Comparison of ENCODE assay signal across 8 mouse cellular contexts in genomic region chr1:91801844-91802366, GRCm38 (mm10). TPM values are rescaled to one million over a fixed set of nuclear protein-coding genes. Genes with fewer than 3 reads are reported as not detected.
DNase-seq lines count a peak whose midpoint lies in the region; ATAC-seq and TF ChIP-seq lines count a peak whose summit lies in the region.

No protein-coding gene starts in this region.

- no peaks in the 10 kb centered on the region for H3K9me3 ChIP-seq in kidney, postnatal 0 days (replicated peaks; ENCODE audit: low read length)
- no peaks in the 10 kb centered on the region for H3K9me3 ChIP-seq in forebrain, embryonic 14.5 days (replicated peaks; ENCODE audit: control insufficient read depth, low read length)
- no peaks in the 10 kb centered on the region for H3K9me3 ChIP-seq in liver, embryonic 12.5 days (replicated peaks)

- peak overlapping the region; percentile 49 for H3K4me3 ChIP-seq in kidney, postnatal 0 days (replicated peaks; ENCODE audit: low read depth, low read length)
- peak overlapping the region; percentile 27 for H3K4me3 ChIP-seq in forebrain, embryonic 14.5 days (ENCODE audit: low read depth, low read length)
- H3K4me3 ChIP-seq in liver, embryonic 12.5 days = peak overlapping the region; percentile 48

- peaks cover 37% of the 10 kb centered on the region for H3K27me3 ChIP-seq in kidney, postnatal 0 days (ENCODE audit: insufficient read depth, low read length)
- H3K27me3 ChIP-seq in forebrain, embryonic 14.5 days (replicated peaks; ENCODE audit: control insufficient read depth, insufficient read depth, low read length) = peaks cover 48% of the 10 kb centered on the region
- H3K27me3 ChIP-seq in liver, embryonic 12.5 days (replicated peaks) = peaks cover 57% of the 10 kb centered on the region

- no peak for DNase-seq in kidney, postnatal 0 days (ENCODE audit: low spot score)
- no peak for DNase-seq in kidney, adult 11 months
- peak; percentile 59 for DNase-seq in ZHBTc4 (ENCODE audit: low read depth, low spot score)
- DNase-seq in forebrain, embryonic 14.5 days (ENCODE audit: low spot score) = peak; percentile 31
- no peak for DNase-seq in ovary, postnatal 36 days (ENCODE audit: low spot score)
- no peak for DNase-seq in thymus, postnatal 10 days (ENCODE audit: low spot score in 2 of 2)
- DNase-seq in spleen, adult 18-20 months = no peak

- no peak for TF ChIP-seq CTCF in kidney, postnatal 0 days (IDR thresholded peaks at IDR 0.05; ENCODE audit: low read depth)

- peak overlapping the region; percentile 78 for H3K4me2 ChIP-seq in kidney, postnatal 0 days (ENCODE audit: low read length)
- H3K4me2 ChIP-seq in forebrain, embryonic 14.5 days (ENCODE audit: low read length) = peak overlapping the region; percentile 53
- H3K4me2 ChIP-seq in liver, embryonic 12.5 days = peak overlapping the region; percentile 68

- 2% methylated on average over 45 of the region's 45 CpGs for WGBS in kidney, postnatal 0 days
- WGBS in forebrain, embryonic 14.5 days = 2% methylated on average over 45 of the region's 45 CpGs
- WGBS in liver, embryonic 12.5 days (ENCODE audit: insufficient replicate concordance) = 4% methylated on average over 45 of the region's 45 CpGs

- H3K36me3 ChIP-seq in kidney, postnatal 0 days (ENCODE audit: insufficient read depth, low read length) = no peaks in the 10 kb centered on the region
- no peaks in the 10 kb centered on the region for H3K36me3 ChIP-seq in forebrain, embryonic 14.5 days (ENCODE audit: control insufficient read depth, insufficient read depth, low read length)
- no peaks in the 10 kb centered on the region for H3K36me3 ChIP-seq in liver, embryonic 12.5 days

- H3K27ac ChIP-seq in kidney, postnatal 0 days = no peak overlapping the region
- no peak overlapping the region for H3K27ac ChIP-seq in forebrain, embryonic 14.5 days (ENCODE audit: low read depth, low read length)
- no peak overlapping the region for H3K27ac ChIP-seq in liver, embryonic 12.5 days

- peak overlapping the region; percentile 53 for H3K9ac ChIP-seq in kidney, postnatal 0 days (ENCODE audit: low read depth, low read length)
- H3K9ac ChIP-seq in forebrain, embryonic 14.5 days (ENCODE audit: low read length) = no peak overlapping the region
- no peak overlapping the region for H3K9ac ChIP-seq in liver, embryonic 12.5 days

- no peak for ATAC-seq in kidney, postnatal 0 days (replicated peaks; ENCODE audit: low FRiP score, low read depth)
- ATAC-seq in forebrain, embryonic 14.5 days = no peak
- ATAC-seq in liver, embryonic 12.5 days = no peak

- no peaks in the 10 kb centered on the region for H3K4me1 ChIP-seq in kidney, postnatal 0 days (replicated peaks; ENCODE audit: insufficient read depth, low read length)
- no peaks in the 10 kb centered on the region for H3K4me1 ChIP-seq in forebrain, embryonic 14.5 days (ENCODE audit: control insufficient read depth, insufficient read depth, low read length)
- H3K4me1 ChIP-seq in liver, embryonic 12.5 days = no peaks in the 10 kb centered on the region

RNA-seq across cellular contexts. Expression of gene Twist2, which starts 0.6 kb away (rescaled TPM):
- polyA plus RNA-seq in kidney, postnatal 0 days (2015; fragmentation: Nextera tagmentation; extraction: Ambion mirVana) = 4.4 TPM in 2 replicates
- 0.81 and 1.1 TPM in 2 replicates for polyA plus RNA-seq in forebrain, embryonic 14.5 days (2014; fragmentation: Nextera tagmentation; extraction: Ambion mirVana)
- polyA plus RNA-seq in liver, embryonic 12.5 days (2016; fragmentation: Nextera tagmentation; extraction: Ambion mirVana) = 0.87 and 1.0 TPM in 2 replicates

Comparison
In these comparisons a context has a peak if more than half of its experiments do, and no peak if none do; other contexts are left out.
1. DNase-seq: peak in ZHBTc4 (single experiment) and forebrain, embryonic 14.5 days (single experiment); none in kidney, postnatal 0 days (single experiment), kidney, adult 11 months (single experiment), ovary, postnatal 36 days (single experiment), thymus, postnatal 10 days (0 of 2) and spleen, adult 18-20 months (0 of 2).
2. Peak in every context shown above with its lines, with median percentiles within 50 percentile points of each other: H3K4me2 ChIP-seq and H3K4me3 ChIP-seq.